Mouse (Mus musculus): ENCODE measurements at regions not wholly inside any gene's neighbourhood (a gene's known extent, or its start where the extent isn't known, plus 50 kb on each side); places are given as distances from the start of the nearest gene placed in this dataset.

- Histone ChIP-seq H3K4me3 (ENCODE audit: control insufficient read depth in 1 of 2, insufficient read depth in 1 of 2, low read depth in 2 of 2, low read length in 2 of 2) (no peak overlapping the region), H3K9me3 (replicated peaks; ENCODE audit: insufficient read depth, low read length) (no peaks in the 10 kb centered on the region), H3K36me3 (ENCODE audit: control insufficient read depth in 1 of 2, insufficient read depth in 2 of 2, low read length in 2 of 2) (no peaks in the 10 kb centered on the region), H3K9ac (ENCODE audit: control insufficient read depth, low read depth, low read length, poor library complexity, severe bottlenecking) (no peak overlapping the region), H3K27ac (ENCODE audit: control insufficient read depth, low read depth, low read length) (no peak overlapping the region), H3K27me3 (ENCODE audit: control insufficient read depth in 1 of 2, insufficient read depth in 2 of 2, low read length in 2 of 2) (no peaks in the 10 kb centered on the region), H3K4me1 (ENCODE audit: control insufficient read depth in 1 of 2, insufficient read depth in 2 of 2, low read length in 2 of 2) (no peaks in the 10 kb centered on the region), H3K79me2 (ENCODE audit: control insufficient read depth, insufficient read depth, low read length, poor library complexity) (no peaks in the 10 kb centered on the region)
- DNase-seq (ENCODE audit: low read depth, low spot score) = no peak
- TF ChIP-seq MAZ (IDR thresholded peaks at IDR 0.05; ENCODE audit: low read depth, low read length) (no peak), MEF2A (IDR thresholded peaks at IDR 0.05; ENCODE audit: extremely low read depth, insufficient replicate concordance, low read depth, low read length, poor library complexity, severe bottlenecking) (no peak), ELF1 (IDR thresholded peaks at IDR 0.05; ENCODE audit: low read depth, low read length) (no peak), POLR2AphosphoS2 (IDR thresholded peaks at IDR 0.05; ENCODE audit: low read length) (no peak), BHLHE40 (IDR thresholded peaks at IDR 0.05; ENCODE audit: borderline replicate concordance, low read depth, low read length) (no peak), TCF12 (IDR thresholded peaks at IDR 0.05; ENCODE audit: low read depth, low read length) (no peak), GATA1 (IDR thresholded peaks at IDR 0.05; ENCODE audit: low read depth, low read length) (no peak), ZMIZ1 (IDR thresholded peaks at IDR 0.05; ENCODE audit: low read depth, low read length) (no peak), UBTF (IDR thresholded peaks at IDR 0.05; ENCODE audit: borderline replicate concordance, insufficient read depth, low read depth, low read length) (no peak)
Observed at GRCm38 (mm10) chr13:28860601-28861000, 92.9 kb downstream of the Sox4 start.

- H3K27me3 ChIP-seq (ENCODE audit: control insufficient read depth in 1 of 2, insufficient read depth in 2 of 2, low read length in 2 of 2) = no peaks in the 10 kb centered on the region
- no peaks in the 10 kb centered on the region for H3K9me3 ChIP-seq (replicated peaks; ENCODE audit: insufficient read depth, low read length)
- no peak for DNase-seq (ENCODE audit: low read depth, low spot score)
- H3K4me3 ChIP-seq (ENCODE audit: control insufficient read depth in 1 of 2, insufficient read depth in 1 of 2, low read depth in 2 of 2, low read length in 2 of 2) = no peak overlapping the region
- TF ChIP-seq NELFE (IDR thresholded peaks at IDR 0.05; ENCODE audit: low read depth, low read length) (no peak), TAL1 (IDR thresholded peaks at IDR 0.05; ENCODE audit: low read length) (no peak), KAT2A (conservative IDR thresholded peaks at IDR 0.05; ENCODE audit: low read depth, low read length) (no peak), MAFK (IDR thresholded peaks at IDR 0.05; ENCODE audit: borderline replicate concordance, low read depth, low read length) (no peak), NRF1 (IDR thresholded peaks at IDR 0.05; ENCODE audit: insufficient read depth, low read depth, low read length, poor library complexity, severe bottlenecking) (no peak), MYC (IDR thresholded peaks at IDR 0.05; ENCODE audit: low read depth, low read length) (no peak), MAZ (IDR thresholded peaks at IDR 0.05; ENCODE audit: low read depth, low read length) (no peak), POLR2AphosphoS2 (IDR thresholded peaks at IDR 0.05; ENCODE audit: low read length) (no peak), CHD1 (IDR thresholded peaks at IDR 0.05; ENCODE audit: low read depth, low read length) (no peak), USF1 (IDR thresholded peaks at IDR 0.05; ENCODE audit: low read depth, low read length) (no peak), CHD2 (IDR thresholded peaks at IDR 0.05; ENCODE audit: low read length) (no peak), ZC3H11A (IDR thresholded peaks at IDR 0.05; ENCODE audit: low read depth, low read length) (no peak), ETS1 (IDR thresholded peaks at IDR 0.05; ENCODE audit: low read depth, low read length) (no peak), ZKSCAN1 (IDR thresholded peaks at IDR 0.05; ENCODE audit: low read depth, low read length) (no peak), GABPA (IDR thresholded peaks at IDR 0.05; ENCODE audit: low read depth, low read length) (no peak), BHLHE40 (IDR thresholded peaks at IDR 0.05; ENCODE audit: borderline replicate concordance, low read depth, low read length) (no peak), TCF12 (IDR thresholded peaks at IDR 0.05; ENCODE audit: low read depth, low read length) (no peak), ZNF384 (IDR thresholded peaks at IDR 0.05; ENCODE audit: low read depth, low read length) (no peak)
- no peaks in the 10 kb centered on the region for H3K36me3 ChIP-seq (ENCODE audit: control insufficient read depth in 1 of 2, insufficient read depth in 2 of 2, low read length in 2 of 2)
- no peaks in the 10 kb centered on the region for H3K4me1 ChIP-seq (ENCODE audit: control insufficient read depth in 1 of 2, insufficient read depth in 2 of 2, low read length in 2 of 2)
- H3K9ac ChIP-seq (ENCODE audit: control insufficient read depth, low read depth, low read length, poor library complexity, severe bottlenecking) = no peak overlapping the region
- no peak overlapping the region for H3K27ac ChIP-seq (ENCODE audit: control insufficient read depth, low read depth, low read length)
- H3K79me2 ChIP-seq (ENCODE audit: control insufficient read depth, insufficient read depth, low read length, poor library complexity) = no peaks in the 10 kb centered on the region
Observed at GRCm38 (mm10) chr13:28859829-28860427, 93.6 kb downstream of the Sox4 start.

Data from MEL (cell line).